Comparison of ENCODE assay signal across 8 mouse cellular contexts in genomic region chr8:108713346-108714142, GRCm38 (mm10).
A peak's percentile ranks its signal among the peaks of the same experiment; 100 is the strongest.
DNase-seq lines count a peak whose midpoint lies in the region; ATAC-seq and TF ChIP-seq lines count a peak whose summit lies in the region.

No protein-coding gene starts in this region.

- no peaks in the 10 kb centered on the region for H3K36me3 ChIP-seq in kidney, postnatal 0 days (ENCODE audit: insufficient read depth, low read length)
- H3K36me3 ChIP-seq in embryonic facial prominence, embryonic 14.5 days (ENCODE audit: control insufficient read depth, insufficient read depth, low read length): no peaks in the 10 kb centered on the region
- H3K36me3 ChIP-seq in limb, embryonic 10.5 days: no peaks in the 10 kb centered on the region
- no peaks in the 10 kb centered on the region for H3K36me3 ChIP-seq in neural tube, embryonic 13.5 days

- no peak for TF ChIP-seq CTCF in kidney, postnatal 0 days (IDR thresholded peaks at IDR 0.05; ENCODE audit: low read depth)

- peak overlapping the region; percentile 94 for H3K27ac ChIP-seq in kidney, postnatal 0 days
- peak overlapping the region; percentile 95 for H3K27ac ChIP-seq in embryonic facial prominence, embryonic 14.5 days (replicated peaks; ENCODE audit: low read depth, low read length)
- peak overlapping the region; percentile 100 for H3K27ac ChIP-seq in limb, embryonic 10.5 days
- peak overlapping the region; percentile 100 for H3K27ac ChIP-seq in neural tube, embryonic 13.5 days (replicated peaks)

- 0 out of 2 replicates have a peak overlapping the region, but pooled peaks have one; percentile 82 for H3K4me3 ChIP-seq in kidney, postnatal 0 days (replicated peaks; ENCODE audit: low read depth, low read length)
- peak overlapping the region; percentile 80 for H3K4me3 ChIP-seq in embryonic facial prominence, embryonic 14.5 days (ENCODE audit: low read depth, low read length)
- peak overlapping the region; percentile 74 for H3K4me3 ChIP-seq in limb, embryonic 10.5 days
- H3K4me3 ChIP-seq in neural tube, embryonic 13.5 days: peak overlapping the region; percentile 72

- H3K9me3 ChIP-seq in kidney, postnatal 0 days (replicated peaks; ENCODE audit: low read length): no peaks in the 10 kb centered on the region
- H3K9me3 ChIP-seq in embryonic facial prominence, embryonic 14.5 days (ENCODE audit: control insufficient read depth, low read length): no peaks in the 10 kb centered on the region
- no peaks in the 10 kb centered on the region for H3K9me3 ChIP-seq in limb, embryonic 10.5 days (replicated peaks)
- H3K9me3 ChIP-seq in neural tube, embryonic 13.5 days: no peaks in the 10 kb centered on the region

- 42% methylated on average over 19 of the region's 19 CpGs for WGBS in kidney, postnatal 0 days
- WGBS in embryonic facial prominence, embryonic 14.5 days: 16% methylated on average over 19 of the region's 19 CpGs
- 10% methylated on average over 19 of the region's 19 CpGs for WGBS in limb, embryonic 10.5 days
- WGBS in neural tube, embryonic 13.5 days: 11% methylated on average over 19 of the region's 19 CpGs

- H3K9ac ChIP-seq in kidney, postnatal 0 days (ENCODE audit: low read depth, low read length): peak overlapping the region; percentile 91; the same call in 1 of the 2 replicates
- peak overlapping the region; percentile 95 for H3K9ac ChIP-seq in embryonic facial prominence, embryonic 14.5 days (ENCODE audit: low read depth, low read length)
- peak overlapping the region; percentile 100 for H3K9ac ChIP-seq in neural tube, embryonic 13.5 days

- no peak for DNase-seq in kidney, postnatal 0 days (ENCODE audit: low spot score)
- no peak for DNase-seq in kidney, postnatal 25 days
- no peak for DNase-seq in embryonic facial prominence, embryonic 14.5 days (ENCODE audit: low spot score)
- DNase-seq in limb, embryonic 10.5 days (ENCODE audit: low spot score): no peak
- DNase-seq in right cerebral cortex, postnatal 14 days: no peak
- DNase-seq in urinary bladder, postnatal 10 days (ENCODE audit: low spot score): no peak

- no peak for ATAC-seq in kidney, postnatal 0 days (replicated peaks; ENCODE audit: low FRiP score, low read depth)
- ATAC-seq in embryonic facial prominence, embryonic 14.5 days (ENCODE audit: low read depth): no peak
- ATAC-seq in neural tube, embryonic 13.5 days (ENCODE audit: low read depth): no peak
- no peak for ATAC-seq in inflammation-experienced regulatory T-cells, adult 6 months

- H3K4me2 ChIP-seq in kidney, postnatal 0 days (ENCODE audit: low read length): peak overlapping the region; percentile 96
- peak overlapping the region; percentile 96 for H3K4me2 ChIP-seq in embryonic facial prominence, embryonic 14.5 days (ENCODE audit: low read depth, low read length)
- H3K4me2 ChIP-seq in neural tube, embryonic 13.5 days: peak overlapping the region; percentile 96

- H3K4me1 ChIP-seq in kidney, postnatal 0 days (replicated peaks; ENCODE audit: insufficient read depth, low read length): peaks cover 55% of the 10 kb centered on the region
- peaks cover 74% of the 10 kb centered on the region for H3K4me1 ChIP-seq in embryonic facial prominence, embryonic 14.5 days (ENCODE audit: control insufficient read depth, insufficient read depth, low read length)
- H3K4me1 ChIP-seq in limb, embryonic 10.5 days: peaks cover 100% of the 10 kb centered on the region
- H3K4me1 ChIP-seq in neural tube, embryonic 13.5 days (replicated peaks): peaks cover 97% of the 10 kb centered on the region

- H3K27me3 ChIP-seq in kidney, postnatal 0 days (ENCODE audit: insufficient read depth, low read length): no peaks in the 10 kb centered on the region
- H3K27me3 ChIP-seq in embryonic facial prominence, embryonic 14.5 days (replicated peaks; ENCODE audit: control insufficient read depth, insufficient read depth, low read length): no peaks in the 10 kb centered on the region
- H3K27me3 ChIP-seq in limb, embryonic 10.5 days (ENCODE audit: low read depth, poor library complexity, severe bottlenecking): no peaks in the 10 kb centered on the region
- peaks cover 23% of the 10 kb centered on the region for H3K27me3 ChIP-seq in neural tube, embryonic 13.5 days
